Mouse (Mus musculus): ENCODE results near the gene C87436.

DNA sequence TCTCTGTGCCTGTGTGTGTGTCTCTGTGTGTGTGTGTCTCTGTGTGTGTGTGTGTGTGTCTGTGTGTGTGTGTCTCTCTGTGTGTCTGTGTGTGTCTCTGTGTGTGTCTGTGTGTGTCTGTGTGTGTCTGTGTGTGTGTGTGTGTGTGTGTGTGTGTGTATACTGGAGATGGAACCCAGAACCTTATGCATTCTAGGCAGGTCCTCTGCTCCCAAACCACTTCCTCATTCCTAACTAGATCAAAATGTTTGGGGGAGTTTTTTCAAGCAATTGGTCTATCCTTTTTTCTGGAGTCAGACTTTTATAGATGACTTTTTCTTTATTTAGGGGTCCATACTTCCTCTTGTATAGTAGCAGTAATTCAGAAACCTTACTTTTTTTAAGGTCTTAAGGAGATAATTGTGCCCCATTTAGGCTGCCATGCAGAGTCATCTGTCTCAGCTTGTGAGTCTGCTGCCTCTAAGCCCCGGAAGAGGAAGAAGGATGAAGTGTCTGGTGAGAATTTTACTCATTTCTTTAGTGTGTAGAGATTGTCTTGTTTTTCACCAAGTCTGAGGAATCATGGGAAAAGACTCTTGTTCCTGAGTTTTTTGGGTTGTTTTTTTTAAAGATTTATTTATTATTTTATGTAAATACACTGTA is 8.9 kb downstream of the C87436 start:
- TF ChIP-seq CTCF (IDR thresholded peaks at IDR 0.05; ENCODE audit: borderline replicate concordance, insufficient read depth, low read length): no peak
- TF ChIP-seq POLR2A (IDR thresholded peaks at IDR 0.05; ENCODE audit: low read depth, low read length): no peak

Data from embryonic fibroblast, embryonic 13.5 days (primary cell).